Mouse (Mus musculus): ENCODE results near the gene Gm11077. TPM values are rescaled to one million over a fixed set of nuclear protein-coding genes. Genes with fewer than 3 reads are reported as not detected.
A peak's percentile ranks its signal among the peaks of the same experiment; 100 is the strongest.

Gm11077 gene
- total RNA-seq (2014; rRNA removed) (not detected in 2 replicates), polyA plus RNA-seq (2015; fragmentation: Nextera tagmentation; extraction: Ambion mirVana) (not detected in 2 replicates)

DNA sequence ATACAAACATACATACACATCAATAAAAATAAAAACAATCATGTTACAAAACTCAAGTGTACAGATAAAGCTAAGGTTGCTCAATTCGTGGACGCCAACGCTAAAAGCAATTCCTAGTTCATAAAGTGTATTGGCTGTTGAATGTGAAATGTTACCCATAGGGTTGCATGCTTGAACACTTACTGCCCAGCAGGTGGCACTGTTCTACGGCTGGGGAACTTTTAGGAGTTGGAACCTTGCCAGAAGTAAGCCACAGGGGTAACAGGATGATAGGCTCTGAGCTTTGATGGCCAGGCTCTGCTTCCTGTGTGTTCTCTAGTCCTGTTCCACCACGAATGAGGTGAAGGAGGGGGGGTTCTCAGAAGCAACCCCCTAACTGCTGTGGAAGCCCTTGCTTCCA, at the start of gene Gm11077:
Gene Gm11077, plus strand, starts transcription at position 13 of the 400 bp plus-strand sequence.
- peak; percentile 15; the same call in 1 of the 2 replicates for TF ChIP-seq CTCF (IDR thresholded peaks at IDR 0.05; ENCODE audit: low read depth)
- WGBS = 89% methylated on average over 5 of the region's 5 CpGs

DNA sequence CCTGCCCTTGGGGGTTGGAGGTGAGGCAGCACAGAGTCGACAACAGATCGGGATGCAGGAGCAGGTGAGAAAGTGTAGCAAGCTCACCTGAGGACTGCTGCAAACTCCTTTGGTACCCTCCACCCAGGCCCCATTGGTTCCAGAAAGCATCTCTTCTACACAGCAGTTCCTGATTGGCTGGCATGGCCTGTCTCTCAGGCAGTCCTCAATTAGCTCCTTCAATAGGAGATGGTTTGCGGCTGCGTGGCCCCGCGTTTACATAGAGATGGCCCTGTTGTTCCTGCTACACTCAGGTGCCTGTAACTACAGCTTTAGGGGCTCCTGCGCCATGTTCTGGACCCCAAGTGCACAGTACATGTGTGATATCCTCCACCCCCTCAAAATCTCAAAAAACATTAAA, 48.4 kb upstream of the Gm11077 start:
- H3K36me3 ChIP-seq (ENCODE audit: insufficient read depth) = no peaks in the 10 kb centered on the region
- H3K27ac ChIP-seq (ENCODE audit: low read depth, low read length) = no peak overlapping the region
- peaks cover 7% of the 10 kb centered on the region; the same call in 1 of the 2 replicates for H3K4me1 ChIP-seq (ENCODE audit: insufficient read depth)
- H3K9me3 ChIP-seq (ENCODE audit: low read length) = no peaks in the 10 kb centered on the region
- TF ChIP-seq CTCF (IDR thresholded peaks at IDR 0.05; ENCODE audit: low read depth) = no peak
- no peak overlapping the region for H3K4me2 ChIP-seq (ENCODE audit: low read depth)
- H3K27me3 ChIP-seq (ENCODE audit: insufficient read depth, low read length) = no peaks in the 10 kb centered on the region
- H3K4me3 ChIP-seq (ENCODE audit: low read depth, low read length) = no peak overlapping the region
- 55% methylated on average over 7 of the region's 7 CpGs for WGBS
- DNase-seq (no peak), ATAC-seq (no peak)
- H3K9ac ChIP-seq = no peak overlapping the region

More for the DNA sequence above, at the start of gene Gm11077:
- H3K9me3 ChIP-seq (ENCODE audit: low read length) = no peaks in the 10 kb centered on the region
- ATAC-seq (no peak), DNase-seq (no peak)
- H3K36me3 ChIP-seq (ENCODE audit: insufficient read depth) = no peaks in the 10 kb centered on the region
- H3K4me2 ChIP-seq (ENCODE audit: low read depth) = no peak within 1 kb of the TSS
- H3K27me3 ChIP-seq (ENCODE audit: insufficient read depth, low read length) = no peaks in the 10 kb centered on the region
- H3K4me1 ChIP-seq (ENCODE audit: insufficient read depth) = 0 out of 2 replicates have a peak, but pooled peaks cover 4% of the 10 kb centered on the region
- no peak within 1 kb of the TSS for H3K4me3 ChIP-seq (ENCODE audit: low read depth, low read length)
- H3K9ac ChIP-seq = no peak within 1 kb of the TSS
- no peak within 1 kb of the TSS for H3K27ac ChIP-seq (ENCODE audit: low read depth, low read length)

DNA sequence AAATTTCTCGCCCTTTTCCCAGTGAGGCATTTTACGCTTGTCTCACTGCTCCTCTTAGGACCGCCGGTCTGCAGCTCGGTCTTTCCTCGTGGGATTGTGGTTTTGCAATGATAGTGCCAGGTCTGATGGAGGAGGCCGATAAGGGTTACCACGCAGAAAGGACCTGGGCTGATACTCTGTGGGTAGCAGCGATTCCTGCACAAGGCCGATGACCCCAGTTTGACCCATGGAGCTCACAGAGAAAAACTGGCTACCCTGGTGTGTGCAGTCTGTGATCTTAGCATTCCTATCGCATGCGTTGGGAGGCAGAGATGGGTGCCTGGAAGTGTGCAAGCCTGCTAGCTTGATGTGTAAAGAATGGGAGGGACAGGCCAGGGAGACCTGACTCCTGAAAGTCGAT, 46.3 kb upstream of the Gm11077 start:
- no peak overlapping the region for H3K4me2 ChIP-seq (ENCODE audit: low read depth)
- no peak overlapping the region for H3K27ac ChIP-seq (ENCODE audit: low read depth, low read length)
- no peaks in the 10 kb centered on the region for H3K36me3 ChIP-seq (ENCODE audit: insufficient read depth)
- no peak for ATAC-seq
- H3K4me3 ChIP-seq (ENCODE audit: low read depth, low read length) = no peak overlapping the region
- H3K27me3 ChIP-seq (ENCODE audit: insufficient read depth, low read length) = no peaks in the 10 kb centered on the region
- TF ChIP-seq CTCF (IDR thresholded peaks at IDR 0.05; ENCODE audit: low read depth) = no peak
- no peak for DNase-seq
- H3K9ac ChIP-seq = no peak overlapping the region
- WGBS = 67% methylated on average over 13 of the region's 13 CpGs
- H3K9me3 ChIP-seq (ENCODE audit: low read length) = no peaks in the 10 kb centered on the region
- peaks cover 7% of the 10 kb centered on the region; the same call in 1 of the 2 replicates for H3K4me1 ChIP-seq (ENCODE audit: insufficient read depth)

DNA sequence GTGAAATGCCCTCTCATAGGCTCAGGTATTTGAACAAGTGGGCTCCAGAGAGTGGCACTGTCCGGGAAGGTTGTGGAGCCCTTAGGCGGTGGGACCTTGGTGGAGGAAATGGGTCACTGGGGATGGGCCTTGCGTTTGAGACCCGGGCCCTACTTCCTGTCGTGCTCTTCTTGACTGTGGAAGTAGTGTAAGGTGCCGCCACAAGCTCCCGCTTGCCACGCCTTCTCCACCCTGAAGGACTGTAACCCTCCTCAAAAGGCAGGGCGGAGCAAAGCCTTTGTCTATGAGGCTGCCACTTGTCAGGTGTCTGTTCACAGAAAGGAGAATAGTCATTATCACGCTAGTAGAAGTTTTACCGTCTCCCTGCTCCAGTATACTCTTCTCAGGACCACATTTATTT, 44.7 kb upstream of the Gm11077 start:
- 89% methylated on average over 11 of the region's 11 CpGs for WGBS
- no peak for TF ChIP-seq CTCF (IDR thresholded peaks at IDR 0.05; ENCODE audit: low read depth)
- no peak overlapping the region for H3K27ac ChIP-seq (ENCODE audit: low read depth, low read length)
- ATAC-seq (no peak), DNase-seq (no peak)
- no peak overlapping the region for H3K4me2 ChIP-seq (ENCODE audit: low read depth)
- H3K9ac ChIP-seq = no peak overlapping the region
- H3K36me3 ChIP-seq (ENCODE audit: insufficient read depth) = no peaks in the 10 kb centered on the region
- H3K4me1 ChIP-seq (ENCODE audit: insufficient read depth) = no peaks in the 10 kb centered on the region
- H3K9me3 ChIP-seq (ENCODE audit: low read length) = no peaks in the 10 kb centered on the region
- no peaks in the 10 kb centered on the region for H3K27me3 ChIP-seq (ENCODE audit: insufficient read depth, low read length)
- H3K4me3 ChIP-seq (ENCODE audit: low read depth, low read length) = no peak overlapping the region

DNA sequence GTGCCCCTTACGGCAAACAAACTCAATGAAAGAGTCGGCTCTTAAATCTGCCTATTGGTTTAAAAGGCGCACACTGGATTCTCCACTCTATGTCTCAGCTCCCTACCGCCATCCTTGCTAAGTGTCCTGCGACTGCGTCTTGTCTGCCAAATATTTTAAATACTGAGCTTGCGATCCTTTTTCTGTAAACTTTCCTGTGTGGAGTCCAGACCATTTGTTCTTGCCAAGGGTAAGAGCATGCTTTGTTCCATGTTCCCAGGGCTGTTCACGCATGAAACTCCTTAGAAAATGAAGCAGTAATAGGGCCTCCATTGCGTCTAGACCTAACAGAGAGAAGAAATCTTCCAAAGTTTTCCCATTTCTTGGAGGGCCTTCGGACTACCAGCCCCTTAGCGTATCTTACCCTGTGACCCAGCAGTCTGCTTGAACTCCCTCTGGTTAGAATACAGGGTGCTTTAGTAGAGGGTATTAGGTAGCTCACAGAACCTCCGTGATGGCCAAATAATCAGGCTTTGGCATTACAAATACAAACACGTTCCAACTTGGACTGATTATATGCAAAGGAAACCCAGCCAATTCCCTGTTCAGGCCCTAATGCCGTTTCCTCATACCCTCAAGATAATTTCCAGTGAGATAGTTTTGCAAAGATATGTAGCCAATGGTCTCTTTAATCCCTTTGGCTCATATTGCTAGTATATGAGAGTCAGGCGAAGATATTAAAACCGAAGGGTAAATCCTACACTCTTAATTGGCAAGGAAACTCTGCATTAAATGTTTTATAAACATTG, 39.3 kb upstream of the Gm11077 start:
- Histone ChIP-seq H3K4me3 (ENCODE audit: low read depth, low read length) (no peak overlapping the region), H3K9me3 (ENCODE audit: low read length) (no peaks in the 10 kb centered on the region), H3K27ac (ENCODE audit: low read depth, low read length) (peak overlapping the region; percentile 41; the same call in 1 of the 2 replicates), H3K36me3 (ENCODE audit: insufficient read depth) (no peaks in the 10 kb centered on the region), H3K4me1 (ENCODE audit: insufficient read depth) (no peaks in the 10 kb centered on the region), H3K9ac (no peak overlapping the region), H3K4me2 (ENCODE audit: low read depth) (no peak overlapping the region), H3K27me3 (ENCODE audit: insufficient read depth, low read length) (no peaks in the 10 kb centered on the region)
- TF ChIP-seq CTCF (IDR thresholded peaks at IDR 0.05; ENCODE audit: low read depth) = no peak
- DNase-seq (peak; percentile 53), ATAC-seq (peak; percentile 68)
- WGBS = 52% methylated on average over 16 of the region's 16 CpGs

DNA sequence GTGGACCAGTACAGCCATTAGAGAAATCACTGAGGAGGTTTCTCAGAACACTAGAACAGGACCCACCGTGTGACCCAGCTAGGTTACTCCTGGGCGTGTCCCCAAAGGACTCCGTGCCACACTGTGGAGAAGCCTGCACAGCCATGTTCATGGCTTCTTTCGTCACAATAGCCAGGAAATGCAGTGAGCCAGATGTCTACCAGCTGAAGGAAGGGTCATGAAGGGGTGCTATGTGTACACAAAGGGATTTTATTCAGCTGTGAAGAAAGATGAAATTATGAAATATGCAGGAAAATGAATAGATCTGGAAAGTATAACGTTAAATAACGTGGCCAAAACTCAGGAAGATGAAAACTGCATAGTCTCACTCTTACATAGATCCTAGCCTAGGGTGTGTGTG, 36.9 kb upstream of the Gm11077 start:
- no peak for TF ChIP-seq CTCF (IDR thresholded peaks at IDR 0.05; ENCODE audit: low read depth)
- WGBS = 93% methylated on average over 6 of the region's 6 CpGs
- no peaks in the 10 kb centered on the region for H3K9me3 ChIP-seq (ENCODE audit: low read length)
- no peak overlapping the region for H3K4me3 ChIP-seq (ENCODE audit: low read depth, low read length)
- H3K4me1 ChIP-seq (ENCODE audit: insufficient read depth) = peaks cover 6% of the 10 kb centered on the region; the same call in 1 of the 2 replicates
- no peak overlapping the region for H3K4me2 ChIP-seq (ENCODE audit: low read depth)
- H3K27ac ChIP-seq (ENCODE audit: low read depth, low read length) = no peak overlapping the region
- H3K9ac ChIP-seq = no peak overlapping the region
- no peaks in the 10 kb centered on the region for H3K36me3 ChIP-seq (ENCODE audit: insufficient read depth)
- no peak for DNase-seq
- H3K27me3 ChIP-seq (ENCODE audit: insufficient read depth, low read length) = no peaks in the 10 kb centered on the region
- ATAC-seq = no peak

DNA sequence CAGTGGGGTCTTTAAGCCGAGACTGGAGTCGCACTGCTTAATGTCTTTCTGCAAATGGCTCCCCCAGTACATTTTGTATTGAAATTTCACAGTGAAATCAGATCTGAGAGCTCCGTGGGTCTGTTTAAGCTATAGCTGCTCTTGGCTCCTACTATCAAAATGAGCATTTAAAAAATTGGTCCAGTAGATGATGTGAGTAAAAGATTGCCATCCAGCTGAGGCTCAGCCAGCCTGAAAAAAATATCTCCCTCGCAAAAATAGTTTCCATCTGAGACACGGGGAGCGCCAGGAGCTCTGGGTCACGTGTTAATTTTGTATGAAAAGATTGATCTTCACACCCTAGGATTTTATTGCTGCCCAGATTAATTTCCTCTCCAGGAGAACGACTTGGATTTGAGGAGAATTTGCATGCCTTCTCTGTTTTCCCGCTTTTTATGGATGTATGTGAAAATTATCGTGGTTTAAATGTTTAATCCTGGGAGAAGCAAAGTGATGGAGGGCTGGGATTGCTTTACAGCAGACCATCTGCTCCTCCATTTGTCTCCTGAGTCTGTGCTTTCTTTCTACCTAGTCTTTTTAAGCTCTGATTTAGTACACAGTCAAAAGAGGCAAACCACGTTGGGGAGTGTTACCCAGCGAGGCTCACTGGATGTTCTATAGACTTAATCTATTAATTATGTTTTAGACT, 32.7 kb upstream of the Gm11077 start:
- Histone ChIP-seq H3K27ac (ENCODE audit: low read depth, low read length) (no peak overlapping the region), H3K4me3 (ENCODE audit: low read depth, low read length) (no peak overlapping the region), H3K9me3 (ENCODE audit: low read length) (no peaks in the 10 kb centered on the region), H3K36me3 (ENCODE audit: insufficient read depth) (no peaks in the 10 kb centered on the region), H3K27me3 (ENCODE audit: insufficient read depth, low read length) (0 out of 2 replicates have a peak, but pooled peaks cover 1% of the 10 kb centered on the region), H3K4me1 (ENCODE audit: insufficient read depth) (peaks cover 6% of the 10 kb centered on the region; the same call in 1 of the 2 replicates), H3K9ac (no peak overlapping the region), H3K4me2 (ENCODE audit: low read depth) (no peak overlapping the region)
- 40% methylated on average over 12 of the region's 12 CpGs for WGBS
- DNase-seq (peak; percentile 67), ATAC-seq (peak; percentile 40; the same call in 1 of the 2 replicates)
- no peak for TF ChIP-seq CTCF (IDR thresholded peaks at IDR 0.05; ENCODE audit: low read depth)

All from forebrain, postnatal 0 days (tissue).